18 mouse cellular contexts compared by ENCODE assay signal in the genomic region with DNA sequence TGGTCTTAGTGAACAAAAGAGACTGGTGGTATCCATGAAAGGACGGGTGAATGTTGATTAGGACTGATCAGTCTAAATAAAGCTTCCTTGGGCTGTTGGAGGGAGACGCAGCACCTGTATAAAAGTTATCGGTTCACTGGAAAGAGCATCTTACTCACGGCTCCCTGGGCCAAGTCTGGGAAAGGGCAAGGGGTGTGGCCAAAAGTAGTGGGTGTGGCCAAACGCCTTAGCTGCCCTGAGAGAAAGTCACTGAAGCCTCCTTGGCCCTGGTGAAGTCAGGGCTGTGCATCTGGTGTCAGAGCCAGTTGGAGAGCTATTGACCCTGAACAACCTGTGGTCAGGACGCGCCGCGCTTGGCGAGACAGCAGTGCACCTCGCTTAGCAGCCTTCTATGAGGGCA. TPM values are rescaled to one million over a fixed set of nuclear protein-coding genes. Genes with fewer than 3 reads are reported as not detected.
DNase-seq lines count a peak whose midpoint lies in the region; ATAC-seq and TF ChIP-seq lines count a peak whose summit lies in the region.
"Had no signal": no experiment of that assay in that cellular context is flagged by ENCODE, and none has a peak within 500 bp of the region (broad histone marks: within the 10 kb centered on the region; RNA-seq: fewer than 3 reads in every experiment).

No protein-coding gene starts in this region.

- intact Hi-C loops in heart, postnatal 14 days (cut with DNase I) = no loop called here

- WGBS in midbrain, postnatal 0 days = 26% methylated on average over 11 of the region's 11 CpGs

- peaks cover 5% of the 10 kb centered on the region for H3K4me1 ChIP-seq in megakaryocyte, embryonic 14.5 days
- H3K4me1 ChIP-seq in midbrain, postnatal 0 days (ENCODE audit: insufficient read depth, low read length) = 0 out of 2 replicates have a peak, but pooled peaks cover 7% of the 10 kb centered on the region
- H3K4me1 ChIP-seq: intestine, embryonic 15.5 days; liver, embryonic 15.5 days had no signal

- no peak overlapping the region for H3K4me2 ChIP-seq in midbrain, postnatal 0 days (ENCODE audit: low read depth, low read length, poor library complexity, severe bottlenecking)
- H3K4me2 ChIP-seq: intestine, embryonic 15.5 days; liver, embryonic 15.5 days had no signal

- DNase-seq in heart, adult 11 months = peak; percentile 12
- no peak for DNase-seq in heart, postnatal 14 days
- DNase-seq in ZHBTc4 (ENCODE audit: low read depth, low spot score) (peak; percentile 62), liver (no peak)
- no peak for DNase-seq in midbrain, postnatal 0 days (ENCODE audit: low spot score)
- no peak for DNase-seq in neural tube, embryonic 10.5 days (ENCODE audit: extremely low spot score, low spot score)
- DNase-seq: cerebellum, adult 18-20 months; heart, postnatal 36 days; left cerebral cortex, postnatal 4 days; lung, postnatal 4 days; right cerebral cortex, postnatal 25 days; thymus, adult 18-20 months had no signal

- no peaks in the 10 kb centered on the region for H3K36me3 ChIP-seq in megakaryocyte, embryonic 14.5 days (replicated peaks; ENCODE audit: low read length)
- no peaks in the 10 kb centered on the region for H3K36me3 ChIP-seq in midbrain, postnatal 0 days (ENCODE audit: insufficient read depth, low read length)
- H3K36me3 ChIP-seq: intestine, embryonic 15.5 days; liver, embryonic 15.5 days had no signal

- H3K27me3 ChIP-seq in megakaryocyte, embryonic 14.5 days (replicated peaks) = peaks cover 22% of the 10 kb centered on the region
- no peaks in the 10 kb centered on the region for H3K27me3 ChIP-seq in midbrain, postnatal 0 days (ENCODE audit: insufficient read depth, low read length)
- H3K27me3 ChIP-seq: liver, embryonic 15.5 days had no signal

- TF ChIP-seq CTCF in midbrain, postnatal 0 days (IDR thresholded peaks at IDR 0.05) = no peak

- H3K9ac ChIP-seq in midbrain, postnatal 0 days (replicated peaks; ENCODE audit: low read length, poor library complexity, severe bottlenecking) = no peak overlapping the region
- H3K9ac ChIP-seq: intestine, embryonic 15.5 days; liver, embryonic 15.5 days had no signal

- no peak for ATAC-seq in megakaryocyte, adult 5-6 weeks (ENCODE audit: poor library complexity, severe bottlenecking)
- ATAC-seq in midbrain, postnatal 0 days (ENCODE audit: low FRiP score) = 0 out of 2 replicates have a peak, but pooled peaks have one; percentile 16
- ATAC-seq: intestine, embryonic 15.5 days had no signal

- H3K27ac ChIP-seq in midbrain, postnatal 0 days (ENCODE audit: low read depth, low read length) = peak overlapping the region; percentile 71; the same call in 1 of the 2 replicates
- H3K27ac ChIP-seq: intestine, embryonic 15.5 days; liver, embryonic 15.5 days had no signal

- no peaks in the 10 kb centered on the region for H3K9me3 ChIP-seq in megakaryocyte, embryonic 14.5 days
- no peaks in the 10 kb centered on the region for H3K9me3 ChIP-seq in midbrain, postnatal 0 days (ENCODE audit: low read length)
- H3K9me3 ChIP-seq: intestine, embryonic 15.5 days; liver, embryonic 15.5 days had no signal

- H3K4me3 ChIP-seq in megakaryocyte, embryonic 14.5 days (replicated peaks) = peak overlapping the region; percentile 12
- no peak overlapping the region for H3K4me3 ChIP-seq in midbrain, postnatal 0 days (ENCODE audit: low read depth, low read length)
- H3K4me3 ChIP-seq: intestine, embryonic 15.5 days; liver, embryonic 15.5 days had no signal

RNA-seq across cellular contexts. Expression of a gene that starts 15.7 kb away (rescaled TPM):
- total RNA-seq in heart, postnatal 14 days (2021) = not detected
- polyA plus RNA-seq in megakaryocyte, embryonic 14.5 days (2012; ENCODE audit: insufficient read depth, low replicate concordance) = not detected in 2 replicates
- total RNA-seq in megakaryocyte, adult 5-6 weeks (2015) = not detected in 2 replicates
- total RNA-seq in megakaryocyte, adult 5-6 weeks (2017) = not detected in 2 replicates
- 105 and 126 TPM in 2 replicates for total RNA-seq in midbrain, postnatal 0 days (2014; rRNA removed)
- 295 and 359 TPM in 2 replicates for polyA plus RNA-seq in midbrain, postnatal 0 days (2015; fragmentation: Nextera tagmentation; extraction: Ambion mirVana)
- total RNA-seq: gastrocnemius, adult 18-20 months; heart, adult 8-10 months; heart, postnatal 36 days had no signal
- polyA plus RNA-seq: liver, embryonic 15.5 days had no signal

RNA-seq across cellular contexts. Expression of a gene that starts 31.7 kb away (rescaled TPM):
- 1 to 10 TPM; 2.6 to 2.9 TPM for total RNA-seq in heart, postnatal 14 days (2021)
- 0.47 TPM in 1 of 2 replicates, not detected in the other for polyA plus RNA-seq in megakaryocyte, embryonic 14.5 days (2012; ENCODE audit: insufficient read depth, low replicate concordance)
- 3.4 and 6.0 TPM in 2 replicates for total RNA-seq in megakaryocyte, adult 5-6 weeks (2015)
- total RNA-seq in megakaryocyte, adult 5-6 weeks (2017) = 3.3 and 4.4 TPM in 2 replicates
- total RNA-seq in midbrain, postnatal 0 days (2014; rRNA removed) = 17.1 and 19.1 TPM in 2 replicates
- polyA plus RNA-seq in midbrain, postnatal 0 days (2015; fragmentation: Nextera tagmentation; extraction: Ambion mirVana) = 7.4 and 7.7 TPM in 2 replicates

Comparison
In these comparisons a context has a peak if more than half of its experiments do, and no peak if none do; other contexts are left out.
1. DNase-seq: peak in heart, adult 11 months (single experiment) and ZHBTc4 (single experiment); none in heart, postnatal 14 days (0 of 2), midbrain, postnatal 0 days (single experiment), liver (single experiment) and neural tube, embryonic 10.5 days (single experiment).
2. RNA of a gene that starts 15.7 kb away (total RNA-seq): 105 to 126 TPM in midbrain, postnatal 0 days; not detected in heart, postnatal 14 days and not detected in megakaryocyte, adult 5-6 weeks; every median in the first group is over 100 times any median in the second.